Mouse (Mus musculus) c-Kit-positive CD71-negative TER-119-negative erythroid progenitor cells, embryonic 14.5 days (primary cell): ENCODE measurements around the gene Mertk.

Experiments
- DNase-seq: peaks from one replicate; pipeline ENCODE4 v3.0.0-alpha.2; 2013; ENCODE audit warnings: low read depth

Mertk gene

DNA sequence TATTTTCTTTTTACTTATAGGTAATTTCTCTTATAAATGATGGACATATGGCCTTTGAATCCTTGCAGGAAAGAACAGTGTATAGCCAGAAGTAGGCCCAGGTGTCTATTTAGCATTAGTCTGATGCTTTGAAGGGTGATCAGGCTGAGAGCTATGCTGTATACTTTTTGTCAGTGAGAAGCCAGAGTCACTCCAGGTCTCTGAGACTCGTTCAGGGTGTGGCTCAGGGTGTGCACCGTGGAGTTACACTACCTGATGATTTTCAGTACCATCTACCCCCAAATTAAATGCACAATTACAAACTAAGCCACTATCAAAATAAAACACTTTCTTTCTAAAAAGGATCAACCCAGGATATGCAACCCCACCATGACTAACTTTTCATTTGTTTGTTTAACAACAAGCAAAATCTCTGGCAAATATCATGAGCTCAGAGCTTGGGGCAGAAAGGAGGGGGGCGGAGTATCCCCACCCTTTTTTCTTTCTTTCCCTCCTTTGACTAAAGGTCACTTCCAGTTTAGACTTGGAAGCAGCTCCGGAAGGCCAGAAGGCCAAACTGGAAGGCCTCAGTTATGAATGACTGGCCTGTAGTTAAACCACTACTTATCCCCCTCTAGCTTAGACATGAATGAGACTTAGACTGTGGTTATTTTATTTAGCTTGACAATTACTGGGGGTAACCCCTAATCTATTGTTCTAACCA is 69.9 kb downstream of the Mertk start:
- no peak for DNase-seq

DNA sequence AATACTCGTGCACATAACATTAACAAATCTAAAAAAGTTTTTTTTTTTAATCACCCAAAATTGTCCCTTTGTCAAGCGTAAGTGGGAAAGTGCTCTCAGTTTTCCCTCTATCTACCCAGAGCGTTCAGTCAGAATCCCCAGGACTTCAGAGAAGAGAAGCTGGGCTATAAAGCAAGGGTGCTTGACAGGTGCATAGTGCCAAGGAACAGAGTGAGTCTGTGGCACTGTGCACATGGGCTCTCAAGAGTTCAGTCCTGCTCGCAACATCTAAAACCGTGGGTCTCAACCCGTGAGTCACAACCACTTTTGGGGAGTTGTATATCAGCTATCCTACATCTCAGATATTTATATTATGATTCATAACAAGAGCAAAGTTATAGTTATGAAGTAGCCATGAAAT is 71.8 kb downstream of the Mertk start:
- DNase-seq: no peak

DNA sequence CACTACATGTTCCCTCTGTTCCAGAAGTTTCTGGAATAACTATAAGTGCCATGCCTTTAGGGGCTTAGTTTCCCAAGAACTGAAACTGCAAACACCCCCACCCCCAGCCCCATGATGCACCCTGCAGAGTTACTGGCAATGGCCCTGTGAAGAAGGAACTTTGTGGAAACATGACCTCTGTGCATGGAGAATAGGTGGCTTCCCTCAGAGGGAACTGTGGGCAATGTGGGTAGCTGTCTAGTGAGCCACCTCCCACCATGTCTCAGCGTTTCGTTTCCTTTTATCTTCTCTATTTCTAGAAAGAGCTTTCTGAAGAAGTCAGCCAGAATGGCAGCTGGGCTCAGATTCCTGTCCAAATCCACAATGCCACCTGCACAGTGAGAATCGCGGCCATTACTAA is 72.3 kb downstream of the Mertk start:
- no peak for DNase-seq

DNA sequence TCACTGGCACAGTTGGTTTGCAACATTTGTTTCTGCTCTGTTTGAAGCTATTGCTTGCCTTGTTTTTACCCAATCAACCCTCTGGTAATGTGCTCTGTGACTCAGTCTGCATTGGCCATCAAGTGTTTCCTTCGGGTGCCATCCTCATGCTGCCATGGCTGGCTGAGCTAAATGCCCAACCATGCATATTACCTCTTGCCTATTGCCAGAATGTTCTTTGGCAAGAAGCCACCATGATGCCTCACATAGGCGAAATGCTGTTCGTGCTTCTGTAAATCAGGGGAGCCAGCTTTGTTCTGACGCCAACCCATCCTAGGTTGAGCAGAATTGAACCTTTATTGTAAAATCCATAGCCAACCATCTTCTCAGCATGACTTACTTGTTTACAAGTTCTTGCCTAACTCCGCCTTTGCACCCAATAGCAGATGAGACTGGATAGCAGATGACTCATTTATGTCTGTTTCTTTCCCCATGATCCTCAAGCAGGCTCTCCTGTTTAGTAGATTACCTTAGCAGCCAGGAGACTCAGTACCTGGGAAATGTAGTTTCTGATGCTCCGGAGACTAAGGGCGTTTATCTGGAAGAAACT is 73.1 kb downstream of the Mertk start:
- DNase-seq: no peak

DNA sequence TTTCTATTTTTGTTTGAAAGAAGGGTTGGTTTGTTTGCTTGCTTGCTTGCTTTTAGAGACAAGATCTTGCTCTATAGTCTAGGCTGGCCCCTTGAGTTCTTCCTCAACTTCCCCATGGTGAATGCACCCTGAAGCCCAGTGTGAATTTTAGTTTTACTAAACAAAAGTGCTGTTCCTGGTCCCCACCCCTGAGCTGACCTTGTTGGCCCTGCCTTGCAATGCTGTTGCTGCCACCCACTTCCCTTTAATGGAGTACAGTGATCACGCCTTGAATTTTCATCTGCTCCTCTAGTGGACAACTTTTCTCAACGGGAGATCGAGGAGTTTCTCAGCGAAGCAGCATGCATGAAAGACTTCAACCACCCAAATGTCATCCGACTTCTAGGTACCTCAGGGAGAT is 83.5 kb downstream of the Mertk start:
- no peak for DNase-seq

DNA sequence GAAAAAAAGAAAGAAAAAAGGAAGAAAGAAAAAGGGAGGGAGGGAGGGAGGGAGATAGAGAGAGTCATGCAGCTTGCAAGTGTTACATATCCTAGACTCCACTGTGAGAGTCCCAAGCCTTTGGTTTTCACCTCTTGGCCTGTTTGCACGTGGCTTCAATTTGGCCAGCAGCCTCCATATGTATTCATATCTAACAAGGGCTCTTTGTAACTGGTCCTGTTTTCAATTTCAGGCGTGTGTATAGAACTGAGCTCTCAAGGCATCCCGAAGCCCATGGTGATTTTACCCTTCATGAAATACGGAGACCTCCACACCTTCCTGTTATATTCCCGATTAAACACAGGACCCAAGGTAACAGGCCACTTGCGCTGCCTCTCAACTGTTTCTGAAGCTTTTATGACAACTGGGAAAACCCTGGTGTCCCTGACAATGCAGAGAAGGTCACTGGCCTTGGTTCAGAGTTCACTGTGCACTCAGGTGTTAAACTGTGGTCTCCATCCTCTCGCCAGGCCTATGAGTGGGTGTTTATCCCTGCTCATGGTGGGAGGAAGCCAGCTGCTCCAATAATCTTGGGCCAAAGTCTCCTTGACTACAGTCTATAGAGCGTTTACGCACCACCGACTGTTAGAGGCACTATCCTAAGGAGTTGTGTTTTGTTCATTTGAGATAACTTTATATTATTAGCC is 85.0 kb downstream of the Mertk start:
- no peak for DNase-seq

DNA sequence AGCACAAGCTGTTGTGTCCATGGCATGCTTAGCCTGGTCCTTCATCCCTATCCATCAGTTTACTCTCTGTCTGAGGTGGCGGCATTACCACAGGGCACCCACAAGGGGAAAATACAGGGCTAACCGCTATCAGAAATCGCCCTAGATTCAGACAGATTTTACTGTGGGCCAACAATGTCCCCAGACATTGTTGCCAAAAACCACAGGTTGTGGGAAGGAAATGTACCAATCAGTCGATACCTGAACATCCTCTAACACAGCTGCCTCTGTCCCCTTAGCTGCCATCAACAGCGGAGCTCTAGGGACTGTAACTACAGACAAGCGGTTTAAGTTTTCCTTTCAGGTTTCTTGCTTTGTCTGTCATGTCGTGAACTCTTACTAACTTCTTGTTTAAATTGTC is 86.1 kb downstream of the Mertk start:
- DNase-seq: no peak

DNA sequence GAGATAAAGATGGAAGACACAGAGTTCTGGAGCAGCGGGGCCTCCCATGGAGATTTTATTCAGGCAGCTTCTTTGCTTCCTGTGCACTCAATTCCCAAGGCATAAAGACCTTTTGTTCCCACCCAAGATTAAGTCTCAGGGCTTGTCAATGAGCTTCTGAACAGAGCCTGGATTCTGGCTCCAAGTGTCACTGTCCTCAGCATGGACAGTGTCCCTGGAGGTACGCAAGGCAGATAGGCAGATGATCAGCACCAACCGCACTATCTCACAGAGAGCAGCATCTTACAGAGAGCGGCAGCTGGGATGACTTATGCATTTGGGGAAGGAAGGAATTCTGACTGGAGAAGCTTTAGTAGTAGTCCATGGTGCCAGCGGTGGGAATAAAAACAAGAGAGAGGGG is 87.6 kb downstream of the Mertk start:
- DNase-seq: no peak

DNA sequence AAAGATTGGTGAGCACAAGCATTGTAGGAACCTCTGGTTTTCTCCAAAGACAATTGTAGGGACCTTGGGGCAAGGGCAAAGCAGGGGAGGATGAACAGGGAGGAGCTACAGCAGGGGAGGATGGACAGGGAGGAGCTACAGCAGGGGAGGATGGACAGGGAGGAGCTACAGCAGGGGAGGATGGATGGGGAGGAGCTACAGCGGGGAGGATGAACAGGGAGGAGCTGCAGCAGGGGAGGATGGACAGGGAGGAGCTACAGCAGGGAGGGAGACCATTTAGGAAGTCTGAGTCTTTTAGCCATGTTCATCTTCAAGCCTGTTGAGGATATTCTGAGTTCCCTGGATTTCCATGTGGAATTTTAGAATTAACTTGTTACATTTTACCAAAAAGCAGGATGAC is 88.0 kb downstream of the Mertk start:
- no peak for DNase-seq

DNA sequence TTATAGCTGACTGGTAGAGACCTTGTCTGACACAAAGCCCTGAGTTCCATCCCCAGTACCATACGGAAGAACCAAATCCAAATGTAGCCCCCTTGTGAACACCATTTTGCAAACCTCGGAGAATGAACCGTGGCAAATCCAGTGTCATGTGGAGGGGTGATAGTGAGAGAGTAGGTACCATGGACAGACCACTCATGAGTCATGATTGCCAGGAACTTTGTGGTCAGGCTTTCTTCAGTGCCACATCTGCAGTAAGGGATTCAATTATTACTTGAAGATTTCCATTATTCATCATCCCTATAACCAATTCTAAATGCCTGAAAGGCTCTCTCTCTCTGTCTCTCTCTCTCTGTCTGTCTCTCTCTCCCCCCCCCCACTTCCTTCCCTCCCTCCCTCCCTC is 89.0 kb downstream of the Mertk start:
- no peak for DNase-seq

DNA sequence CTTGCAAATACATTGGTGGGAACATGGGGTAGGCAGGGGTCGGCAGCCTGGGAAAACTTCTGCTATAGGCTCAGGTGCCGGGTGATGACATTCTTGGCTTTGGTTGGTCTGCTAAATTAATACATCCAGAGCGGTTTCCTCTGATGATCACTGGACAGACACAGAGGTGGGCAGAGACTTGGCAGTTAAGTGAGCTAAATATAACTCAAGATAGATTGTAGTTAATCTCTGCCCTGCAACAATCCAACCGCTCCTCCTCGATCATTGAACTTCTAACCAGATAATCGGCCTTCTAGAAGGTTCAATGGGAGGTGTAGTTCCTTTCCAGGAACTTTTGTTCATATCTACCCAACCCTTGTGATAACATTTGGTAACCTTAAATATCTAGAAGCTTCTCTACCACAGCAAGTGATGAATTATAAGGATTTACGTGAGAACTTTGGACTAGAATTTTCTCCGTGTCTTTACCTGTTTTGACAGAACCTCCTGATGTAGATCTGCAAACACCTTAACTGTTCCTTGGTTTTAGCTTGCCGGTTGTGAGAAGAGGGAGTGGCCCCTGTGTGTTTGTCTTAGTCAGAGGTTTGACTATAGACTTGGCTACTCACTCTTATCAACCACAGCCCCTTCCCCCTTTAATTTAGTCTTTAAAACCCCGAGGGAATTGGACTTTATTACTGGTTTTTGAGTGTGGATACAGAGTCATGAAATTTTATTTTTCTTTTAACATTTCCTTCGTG is 92.3 kb downstream of the Mertk start:
- DNase-seq: no peak

DNA sequence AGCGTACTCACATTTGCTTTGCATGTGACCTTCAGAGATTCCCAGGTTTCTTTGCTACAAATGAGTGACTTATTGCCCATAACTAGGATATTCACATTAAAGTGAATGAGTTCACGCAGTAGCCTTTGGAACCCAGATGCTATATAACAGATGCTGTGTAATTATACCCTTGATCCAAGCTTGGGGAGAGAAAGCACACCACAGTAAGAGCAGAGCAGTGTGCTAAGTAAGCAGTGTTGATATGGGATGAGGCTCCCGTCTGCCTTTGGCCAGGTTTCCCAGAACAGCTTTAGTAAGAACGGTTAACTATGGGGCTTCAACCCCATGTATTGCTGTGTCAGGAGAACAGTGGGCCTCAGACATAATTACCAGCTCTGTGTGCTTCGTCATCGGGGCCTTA is 95.2 kb downstream of the Mertk start:
- no peak for DNase-seq

DNA sequence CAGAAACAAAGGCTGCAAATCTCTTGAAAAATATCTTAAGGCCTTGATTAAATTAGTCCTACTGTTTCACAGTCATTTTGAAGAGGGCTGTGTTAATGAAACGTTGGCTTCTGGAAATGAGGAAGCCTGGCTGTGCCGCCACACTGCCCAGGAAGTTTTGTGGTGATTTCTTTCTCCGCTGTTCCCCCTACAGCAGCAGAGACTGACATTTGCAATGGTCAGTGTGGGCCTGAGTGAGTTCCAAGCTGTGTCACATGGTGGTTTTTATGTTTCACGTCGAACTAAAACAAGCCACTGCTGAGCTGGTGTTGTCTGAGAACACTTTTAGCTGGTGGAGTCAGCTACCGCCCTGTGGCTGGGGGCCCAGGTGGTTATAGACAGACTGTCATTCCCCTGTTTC is 97.7 kb downstream of the Mertk start:
- DNase-seq: no peak

DNA sequence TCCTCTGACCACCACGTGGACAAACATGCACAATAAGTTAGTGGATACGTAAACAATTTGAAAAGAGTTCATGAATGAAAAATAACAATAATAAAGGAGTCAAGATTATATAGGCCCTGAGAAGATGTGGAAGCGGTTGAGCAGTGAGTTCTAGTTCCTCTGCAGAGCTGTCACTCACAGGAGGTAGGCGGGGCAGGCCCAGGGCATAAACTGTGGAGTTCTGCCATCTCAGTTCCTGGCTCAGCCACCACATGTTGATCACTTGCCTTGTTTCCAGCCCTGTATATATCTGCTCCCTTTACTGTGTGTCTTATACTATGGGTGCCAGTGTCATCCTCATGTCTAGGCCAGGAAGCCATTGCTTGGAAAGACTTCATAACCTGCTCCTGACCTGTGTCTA is 104.7 kb downstream of the Mertk start:
- DNase-seq: no peak

DNA sequence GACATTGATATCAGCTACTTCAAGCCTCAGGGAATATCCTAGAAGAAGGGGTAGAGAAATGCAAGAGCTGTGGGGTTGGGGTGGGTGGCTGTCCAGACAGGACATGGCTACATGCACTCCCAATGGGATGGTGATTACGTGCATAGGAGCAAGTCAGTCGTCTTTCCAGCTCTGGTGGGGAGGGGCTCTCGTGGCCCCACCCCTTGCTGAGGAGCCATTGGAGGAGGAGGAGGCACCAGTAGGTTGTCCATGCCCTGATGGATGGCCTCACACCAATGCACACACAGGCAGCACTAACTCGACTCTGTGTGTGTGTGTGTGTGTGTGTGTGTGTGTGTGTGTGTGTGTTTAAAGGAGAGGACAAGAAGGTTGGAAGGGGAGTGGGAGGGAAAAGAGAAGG is 106.6 kb downstream of the Mertk start:
- no peak for DNase-seq

DNA sequence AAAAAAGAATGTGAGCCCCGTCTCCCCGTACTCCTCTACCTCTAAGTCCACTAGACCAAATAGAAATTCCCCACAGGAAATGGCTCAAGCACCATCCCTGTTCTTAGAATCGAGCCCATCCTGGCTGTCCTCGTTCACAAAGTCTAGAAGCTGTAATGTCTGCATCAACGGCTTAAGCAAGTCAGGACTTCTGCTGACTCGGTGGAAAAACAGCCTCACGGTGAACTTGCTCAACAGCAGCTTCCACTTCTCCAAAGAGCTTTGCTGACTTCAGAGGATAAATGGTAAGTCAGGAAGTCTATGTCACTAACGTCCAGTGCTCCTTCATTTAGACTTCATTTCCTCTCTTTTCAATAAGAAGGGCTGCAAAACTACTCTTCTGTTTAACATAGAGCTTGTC is 107.8 kb downstream of the Mertk start:
- no peak for DNase-seq

DNA sequence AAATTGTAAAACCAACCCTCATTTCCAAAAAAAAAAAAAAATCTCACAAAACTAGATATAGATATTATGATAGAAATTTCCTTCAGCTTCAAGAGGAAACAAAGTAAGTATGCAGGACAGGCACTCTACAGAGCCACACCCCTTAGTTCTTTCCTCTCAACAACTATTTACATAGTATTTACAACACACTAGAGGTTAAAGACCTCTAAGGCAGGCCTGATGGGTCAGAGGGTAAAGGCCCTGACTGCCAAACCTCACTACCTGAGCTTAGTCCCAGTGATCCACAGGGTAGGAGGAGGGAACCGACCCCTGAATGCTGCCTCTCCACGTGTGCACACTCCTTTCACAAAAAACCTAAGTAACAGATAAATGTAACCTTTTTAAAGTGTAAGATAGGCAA is 114.0 kb downstream of the Mertk start:
- no peak for DNase-seq

DNA sequence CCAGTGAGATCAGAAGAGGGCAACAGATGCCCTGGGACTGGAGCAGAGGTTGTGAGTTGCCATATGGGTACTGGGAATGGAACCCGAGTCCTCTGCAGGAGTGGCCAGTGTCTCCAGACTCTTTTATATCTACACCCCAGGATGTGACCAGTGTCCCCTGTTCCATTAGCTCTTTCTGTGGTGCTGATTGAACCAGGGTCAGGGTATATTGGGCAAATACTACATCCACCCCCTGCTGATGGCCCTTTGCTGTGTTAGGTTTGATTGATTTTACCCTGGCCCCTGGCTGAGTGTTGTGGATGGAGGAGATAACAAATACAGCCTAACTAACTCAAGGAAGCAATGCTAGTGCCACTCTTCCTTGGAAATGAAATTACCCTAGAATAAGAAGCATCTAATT is 117.6 kb downstream of the Mertk start:
- DNase-seq: no peak

DNA sequence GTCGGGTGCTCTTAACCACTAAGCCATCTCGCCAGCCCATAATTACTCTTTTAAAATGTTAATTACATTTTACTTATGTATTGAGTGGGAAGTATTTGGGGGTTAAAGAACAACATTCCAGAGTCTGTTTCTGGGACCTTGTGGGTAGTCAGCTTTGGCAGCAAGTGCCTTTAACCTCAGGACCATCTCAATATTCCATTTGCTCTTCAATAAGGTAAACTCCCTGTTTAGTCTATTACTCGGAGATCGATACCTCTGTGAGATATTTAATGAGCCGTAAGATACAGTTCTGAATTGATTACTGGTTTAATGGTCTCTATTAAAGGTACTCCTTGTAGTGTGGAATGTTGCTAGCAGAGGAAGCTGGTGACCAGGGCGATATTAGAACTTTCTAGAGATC is 118.2 kb downstream of the Mertk start:
- DNase-seq: no peak

DNA sequence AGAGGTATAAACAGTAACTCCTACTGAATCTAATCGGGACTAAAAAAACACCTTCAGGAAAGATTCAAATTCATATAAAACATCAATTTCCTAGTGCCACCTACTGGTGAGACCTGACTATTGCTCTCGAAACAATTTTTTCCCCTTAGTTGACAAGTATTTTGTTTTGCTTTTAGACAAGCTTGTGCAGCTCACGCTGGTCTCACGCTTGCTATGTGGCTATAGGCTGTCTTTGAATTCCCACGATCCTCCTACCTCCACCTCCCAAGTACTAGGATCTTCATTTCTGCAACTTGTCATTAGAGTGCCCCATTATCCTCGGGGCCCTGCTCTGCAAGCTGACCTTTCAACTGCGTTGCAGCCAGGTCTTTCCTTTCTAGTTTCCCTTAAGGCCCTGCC is 118.6 kb downstream of the Mertk start:
- peak; percentile 68 for DNase-seq

DNA sequence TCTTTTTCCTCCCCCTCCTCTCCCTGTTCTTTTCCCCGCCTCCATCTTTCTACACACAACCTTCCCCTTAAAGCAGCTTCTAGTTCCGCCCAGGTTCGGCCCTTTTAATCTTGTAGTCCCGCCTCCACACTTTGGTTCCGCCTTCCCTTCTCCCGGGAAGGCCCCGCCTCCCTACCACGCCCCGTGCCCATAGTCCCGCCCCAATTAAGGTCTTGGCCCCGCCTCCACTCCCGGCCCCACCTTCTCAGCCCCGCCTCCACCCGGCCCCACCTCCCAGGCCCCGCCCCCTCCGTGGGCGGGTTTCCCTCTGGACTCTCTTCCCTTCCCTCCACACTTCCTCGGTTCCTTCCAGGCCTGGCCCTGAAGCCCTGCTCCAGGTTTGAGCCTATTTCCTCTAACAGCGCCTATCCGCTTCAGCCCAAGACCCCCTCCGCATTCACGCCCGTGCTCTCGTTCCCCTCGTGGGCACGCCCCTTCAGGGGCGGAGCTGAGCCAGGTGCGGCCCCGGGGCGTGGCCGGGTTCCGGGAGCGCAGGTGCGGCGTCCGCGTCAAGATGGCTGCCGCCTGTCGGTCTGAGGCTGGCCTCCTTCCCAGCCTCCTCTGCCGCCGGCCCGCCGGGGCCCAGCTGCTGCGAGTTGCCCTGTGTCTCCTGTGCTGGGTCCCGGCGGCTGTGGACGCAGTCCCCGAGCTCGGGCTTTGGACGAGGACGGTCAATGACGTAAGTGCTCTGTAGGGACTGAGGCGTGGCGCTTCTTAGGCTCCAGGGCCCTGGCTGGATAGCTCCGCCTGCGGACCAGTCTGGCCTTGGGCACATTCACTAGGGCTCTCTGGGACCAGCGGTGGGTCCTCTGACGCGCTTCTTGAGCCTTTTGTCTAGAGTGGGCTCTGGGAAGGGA is 119.3 kb downstream of the Mertk start, which contains the start of gene Tmem87b:
TSS of gene Tmem87b (plus strand) at position 333 of the 896 bp plus-strand sequence.
- DNase-seq: peak; percentile 89
